In the genomic region with DNA sequence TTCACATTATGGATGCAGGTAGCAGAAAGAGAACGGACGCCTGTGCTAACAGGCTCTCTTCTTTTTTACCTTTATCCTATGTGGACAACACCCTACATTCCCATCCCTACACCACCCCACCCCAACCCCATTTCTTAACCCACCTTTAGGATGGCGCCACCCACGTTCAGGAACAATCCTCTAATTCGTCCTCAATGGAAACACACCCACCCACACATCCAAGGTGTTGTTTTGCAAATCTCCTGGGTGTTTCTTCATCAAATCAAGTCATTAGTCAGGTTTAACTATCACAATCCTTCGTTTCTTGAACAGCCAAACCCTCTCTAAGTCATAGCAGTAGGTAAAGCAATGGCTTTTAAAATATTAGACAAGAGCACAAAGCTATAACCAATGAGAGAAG, we compare ENCODE assay signal across 24 mouse cellular contexts. TPM values are rescaled to one million over a fixed set of nuclear protein-coding genes. Genes with fewer than 3 reads are reported as not detected.
DNase-seq lines count a peak whose midpoint lies in the region; ATAC-seq lines count a peak whose summit lies in the region.
"Had no signal": no experiment of that assay in that cellular context is flagged by ENCODE, and none has a peak within 500 bp of the region (broad histone marks: within the 10 kb centered on the region; RNA-seq: fewer than 3 reads in every experiment).

No protein-coding gene starts in this region.

- peak; percentile 51 for DNase-seq in midbrain, embryonic 11.5 days (ENCODE audit: low spot score, missing footprints)
- no peak for DNase-seq in midbrain, embryonic 10.5 days (ENCODE audit: low spot score)
- DNase-seq in ES-CJ7 (ENCODE audit: low read depth, low spot score) (peak; percentile 58), ZHBTc4 (ENCODE audit: low read depth, low spot score) (peak; percentile 61)
- DNase-seq in liver, embryonic 11.5 days (ENCODE audit: low spot score): no peak
- no peak for DNase-seq in forebrain, embryonic 10.5 days (ENCODE audit: extremely low spot score, low spot score)
- DNase-seq: adrenal gland, adult 8-10 months; adrenal gland, postnatal 25 days; cerebellum, adult 11-12 months; cerebellum, adult 8-10 months; cerebellum, postnatal 10 days; forebrain, postnatal 0 days; gastrocnemius, adult 2 months; gastrocnemius, postnatal 14 days; heart, adult 2 months; heart, postnatal 36 days; kidney, adult 11 months had no signal

- peaks cover 4% of the 10 kb centered on the region; the same call in 1 of the 2 replicates for H3K4me1 ChIP-seq in midbrain, embryonic 11.5 days (ENCODE audit: control insufficient read depth, insufficient read depth, low read length)
- peaks cover 12% of the 10 kb centered on the region for H3K4me1 ChIP-seq in midbrain, embryonic 10.5 days
- H3K4me1 ChIP-seq in liver, embryonic 11.5 days (replicated peaks; ENCODE audit: control insufficient read depth, insufficient read depth, low read length): peaks cover 5% of the 10 kb centered on the region
- peaks cover 12% of the 10 kb centered on the region for H3K4me1 ChIP-seq in forebrain, embryonic 10.5 days
- H3K4me1 ChIP-seq: intestine, embryonic 15.5 days had no signal

- H3K9ac ChIP-seq in midbrain, embryonic 11.5 days (ENCODE audit: low read length): no peak overlapping the region
- H3K9ac ChIP-seq in liver, embryonic 11.5 days (ENCODE audit: low read depth, low read length): no peak overlapping the region
- H3K9ac ChIP-seq: forebrain, postnatal 0 days; hindbrain, embryonic 13.5 days; intestine, embryonic 15.5 days had no signal

- no peak for ATAC-seq in midbrain, embryonic 11.5 days (ENCODE audit: low FRiP score)
- ATAC-seq in liver, embryonic 11.5 days (replicated peaks; ENCODE audit: low FRiP score): no peak
- ATAC-seq: CD4-positive, CD25-positive, alpha-beta regulatory T cell, adult 4 months; forebrain, embryonic 14.5 days; forebrain, postnatal 0 days; hindbrain, embryonic 16.5 days; intestine, embryonic 15.5 days had no signal

- no peak overlapping the region for H3K27ac ChIP-seq in midbrain, embryonic 11.5 days (ENCODE audit: low read depth, low read length)
- no peak overlapping the region for H3K27ac ChIP-seq in midbrain, embryonic 10.5 days (replicated peaks)
- no peak overlapping the region for H3K27ac ChIP-seq in liver, embryonic 11.5 days (ENCODE audit: low read depth, low read length)
- no peak overlapping the region for H3K27ac ChIP-seq in forebrain, embryonic 10.5 days
- H3K27ac ChIP-seq: gastrocnemius, adult 2 months; heart, adult 2 months; hindbrain, embryonic 10.5 days; hindbrain, embryonic 13.5 days; intestine, embryonic 15.5 days had no signal

- no peak overlapping the region for H3K4me2 ChIP-seq in midbrain, embryonic 11.5 days
- no peak overlapping the region for H3K4me2 ChIP-seq in liver, embryonic 11.5 days
- H3K4me2 ChIP-seq: heart, embryonic 11.5 days; hindbrain, embryonic 13.5 days; intestine, embryonic 15.5 days had no signal

- no peak overlapping the region for H3K4me3 ChIP-seq in midbrain, embryonic 11.5 days (ENCODE audit: low read depth, low read length)
- no peak overlapping the region for H3K4me3 ChIP-seq in midbrain, embryonic 10.5 days
- H3K4me3 ChIP-seq in liver, embryonic 11.5 days (ENCODE audit: low read depth, low read length): no peak overlapping the region
- H3K4me3 ChIP-seq in forebrain, embryonic 10.5 days: no peak overlapping the region
- H3K4me3 ChIP-seq: gastrocnemius, adult 2 months; heart, adult 2 months; hindbrain, embryonic 10.5 days; hindbrain, embryonic 13.5 days; intestine, embryonic 15.5 days had no signal

- H3K9me3 ChIP-seq in midbrain, embryonic 11.5 days (ENCODE audit: control insufficient read depth, low read length): no peaks in the 10 kb centered on the region
- H3K9me3 ChIP-seq in midbrain, embryonic 10.5 days (replicated peaks): no peaks in the 10 kb centered on the region
- no peaks in the 10 kb centered on the region for H3K9me3 ChIP-seq in liver, embryonic 11.5 days (ENCODE audit: control insufficient read depth, low read length)
- no peaks in the 10 kb centered on the region for H3K9me3 ChIP-seq in forebrain, embryonic 10.5 days
- H3K9me3 ChIP-seq: hindbrain, embryonic 10.5 days; hindbrain, embryonic 13.5 days; intestine, embryonic 15.5 days had no signal

- H3K36me3 ChIP-seq in midbrain, embryonic 11.5 days (ENCODE audit: control insufficient read depth, insufficient read depth, low read length): no peaks in the 10 kb centered on the region
- no peaks in the 10 kb centered on the region for H3K36me3 ChIP-seq in midbrain, embryonic 10.5 days
- H3K36me3 ChIP-seq in liver, embryonic 11.5 days (ENCODE audit: control insufficient read depth, insufficient read depth, low read length): no peaks in the 10 kb centered on the region
- H3K36me3 ChIP-seq in forebrain, embryonic 10.5 days (replicated peaks): no peaks in the 10 kb centered on the region
- H3K36me3 ChIP-seq: hindbrain, embryonic 10.5 days; hindbrain, embryonic 13.5 days; intestine, embryonic 15.5 days had no signal

- H3K27me3 ChIP-seq in midbrain, embryonic 11.5 days (ENCODE audit: control insufficient read depth, insufficient read depth, low read length): no peaks in the 10 kb centered on the region
- H3K27me3 ChIP-seq in midbrain, embryonic 10.5 days (ENCODE audit: low read depth, poor library complexity, severe bottlenecking): no peaks in the 10 kb centered on the region
- no peaks in the 10 kb centered on the region for H3K27me3 ChIP-seq in liver, embryonic 11.5 days (replicated peaks; ENCODE audit: control insufficient read depth, insufficient read depth, low read length)
- no peaks in the 10 kb centered on the region for H3K27me3 ChIP-seq in forebrain, embryonic 10.5 days (ENCODE audit: poor library complexity, severe bottlenecking)
- H3K27me3 ChIP-seq: hindbrain, embryonic 13.5 days; intestine, embryonic 15.5 days had no signal

- WGBS in midbrain, embryonic 11.5 days: 87% methylated on average over 6 of the region's 6 CpGs
- 82% methylated on average over 6 of the region's 6 CpGs for WGBS in midbrain, embryonic 10.5 days
- 79% methylated on average over 6 of the region's 6 CpGs for WGBS in liver, embryonic 11.5 days
- 81% methylated on average over 6 of the region's 6 CpGs for WGBS in forebrain, embryonic 10.5 days

RNA-seq across cellular contexts. Expression of a gene that starts 49.3 kb away (rescaled TPM):
- polyA plus RNA-seq in midbrain, embryonic 11.5 days (2014; fragmentation: Nextera tagmentation; extraction: Ambion mirVana): 33.2 and 34.5 TPM in 2 replicates
- 28.5 and 30.9 TPM in 2 replicates for polyA plus RNA-seq in midbrain, embryonic 10.5 days (2016; fragmentation: Nextera tagmentation; extraction: Ambion mirVana)
- polyA plus RNA-seq in liver, embryonic 11.5 days (2014; fragmentation: Nextera tagmentation; extraction: Ambion mirVana): 24.7 and 26.2 TPM in 2 replicates
- 27.1 and 31.4 TPM in 2 replicates for polyA plus RNA-seq in forebrain, embryonic 10.5 days (2016; fragmentation: Nextera tagmentation; extraction: Ambion mirVana)

RNA-seq across cellular contexts. Expression of a gene that starts 50.0 kb away (rescaled TPM):
- 3.1 TPM in 2 replicates for polyA plus RNA-seq in midbrain, embryonic 11.5 days (2014; fragmentation: Nextera tagmentation; extraction: Ambion mirVana)
- polyA plus RNA-seq in midbrain, embryonic 10.5 days (2016; fragmentation: Nextera tagmentation; extraction: Ambion mirVana): 1.7 and 2.2 TPM in 2 replicates
- polyA plus RNA-seq in liver, embryonic 11.5 days (2014; fragmentation: Nextera tagmentation; extraction: Ambion mirVana): 1.8 and 2.7 TPM in 2 replicates
- 1.8 and 1.9 TPM in 2 replicates for polyA plus RNA-seq in forebrain, embryonic 10.5 days (2016; fragmentation: Nextera tagmentation; extraction: Ambion mirVana)
- polyA plus RNA-seq: CD4-positive, CD25-positive, alpha-beta regulatory T cell, adult 4 months had no signal

Comparison
In these comparisons a context has a peak if more than half of its experiments do, and no peak if none do; other contexts are left out.
1. DNase-seq: peak in midbrain, embryonic 11.5 days (single experiment), ES-CJ7 (single experiment) and ZHBTc4 (single experiment); none in midbrain, embryonic 10.5 days (single experiment), liver, embryonic 11.5 days (single experiment) and forebrain, embryonic 10.5 days (single experiment).